Mouse (Mus musculus) gastrocnemius, postnatal 36 days (tissue): ENCODE measurements around the gene Lrrfip1. TPM values are rescaled to one million over a fixed set of nuclear protein-coding genes. Genes with fewer than 3 reads are reported as not detected.

Experiments
- DNase-seq, 2 experiments: peaks; one replicate each; pipeline ENCODE4 v3.0.0; 2022
- intact Hi-C: fragments of 180-260 bp; cut with DNase I; formaldehyde crosslinking; loops from one replicate; pipeline ENCODE4 v1.15.1; 2025
- long read RNA-seq, 2 experiments: library from polyadenylated mRNA; stranded (forward); transcript quantifications; one replicate each; pipeline ENCODE4 v2.0.0; 2021
- total RNA-seq, 2 experiments: library from RNA; stranded (reverse); gene quantifications; 2 replicates each; pipeline ENCODE4 v1.2.3; 2021

Gene Lrrfip1
- total RNA-seq: 100 to 1,000 TPM; 159 to 165 TPM
- long read RNA-seq, experiment 1, partial matches to known transcripts: 10 of 43 reads
- long read RNA-seq, experiment 1, other reads (novel, unspliced or antisense): 32 of 43 reads
- long read RNA-seq, experiment 2, partial matches to known transcripts: 10 of 54 reads
- long read RNA-seq, experiment 2, other reads (novel, unspliced or antisense): 44 of 54 reads

GRCm38 (mm10) chr1:90998268-90998890, at the start of gene Lrrfip1:
Gene Lrrfip1, plus strand, starts transcription at chr1:90998737.
- DNase-seq: peak; percentile 45 to 70
- intact Hi-C loops: no loop called here

- intact Hi-C loops: no loop called here
- no peak for DNase-seq
These were observed 49.2 kb upstream of the Lrrfip1 start for GRCm38 (mm10) chr1:90949309-90949708.

- intact Hi-C loops: loop anchor here (10.0 kb wide), 1 partner anchor 887 kb away; no protein-coding TSS in a partner anchor
- no peak for DNase-seq
These were observed 46.9 kb upstream of the Lrrfip1 start for GRCm38 (mm10) chr1:90951670-90952069.

DNA sequence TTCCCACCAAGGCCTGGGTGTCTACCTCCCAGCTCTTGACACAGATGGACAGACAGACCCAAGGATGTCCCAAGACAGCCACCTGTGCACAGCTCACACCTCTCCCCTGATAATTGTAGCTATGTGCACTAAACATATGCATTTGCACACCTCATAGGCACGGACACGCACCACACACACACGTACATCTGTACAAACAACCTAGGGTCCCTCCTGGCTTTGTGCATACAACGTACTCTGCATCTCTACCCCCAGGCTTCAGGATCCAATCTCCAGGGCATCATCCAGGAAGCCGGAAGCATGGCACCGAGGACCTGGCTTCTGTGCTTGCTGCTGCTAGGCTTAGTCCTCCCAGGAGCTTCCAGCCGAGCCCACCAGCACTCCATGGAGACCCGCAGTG, 45.7 kb upstream of the Lrrfip1 start, which contains the start of gene Prlh:
Prlh (plus strand) TSS at position 301 of the 400 bp plus-strand sequence.
- DNase-seq: no peak
- intact Hi-C loops: loop anchor here (10.0 kb wide), 1 partner anchor 888 kb away; no protein-coding TSS in a partner anchor

GRCm38 (mm10) chr1:90953688-90954087, 44.8 kb upstream of the Lrrfip1 start:
- intact Hi-C loops: loop anchor here (10.0 kb wide), 1 partner anchor 889 kb away; no protein-coding TSS in a partner anchor
- no peak for DNase-seq

DNA sequence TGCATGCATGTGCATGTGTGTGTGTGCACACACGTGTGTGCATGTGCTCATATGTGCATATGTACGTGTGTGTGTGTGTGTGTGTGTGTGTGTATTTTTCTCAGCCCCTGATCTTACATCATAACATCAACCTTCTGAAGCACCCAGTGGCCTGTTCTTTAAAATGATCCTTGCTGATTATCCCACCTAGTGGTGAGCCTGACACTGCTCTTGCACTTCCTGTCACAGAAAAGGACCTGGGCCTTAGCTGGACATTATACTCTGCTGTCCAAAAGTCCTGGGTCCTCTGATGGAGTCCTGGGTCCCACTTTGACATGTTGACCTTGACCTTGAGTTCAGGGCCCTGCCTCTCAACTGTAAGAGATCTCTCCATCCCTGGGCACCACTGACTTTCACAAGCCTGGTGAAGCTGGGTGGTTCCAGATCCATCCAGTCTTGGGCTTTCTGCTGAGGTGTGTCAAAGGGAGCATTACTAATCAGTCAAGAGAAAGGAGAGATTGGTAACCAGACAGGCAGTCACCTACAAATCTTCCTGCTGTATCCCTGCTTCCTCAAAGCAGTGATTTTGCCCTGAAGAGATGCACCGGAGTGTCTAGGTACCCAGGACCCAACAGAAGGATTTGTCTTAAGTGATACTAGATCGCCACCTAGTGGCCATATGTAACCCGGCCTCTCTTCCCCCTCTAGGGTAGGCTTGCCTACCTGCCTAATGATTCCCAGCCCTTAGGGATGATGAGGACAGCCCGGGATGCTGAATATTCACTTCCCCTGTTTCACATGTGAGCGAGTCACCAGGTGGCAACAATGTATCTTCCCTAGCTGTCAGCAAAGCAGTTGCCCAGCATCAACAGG, 42.1 kb upstream of the Lrrfip1 start:
- peak in 1 of 2 experiments; percentile 31 for DNase-seq
- intact Hi-C loops: loop anchor here (1.0 to 10.0 kb wide), 5 partner anchors 28 to 892 kb away; no protein-coding TSS in a partner anchor

- no peak for DNase-seq
- intact Hi-C loops: no loop called here
These were observed 36.0 kb upstream of the Lrrfip1 start for GRCm38 (mm10) chr1:90962526-90962925.

- intact Hi-C loops: no loop called here
- DNase-seq: no peak
These were observed 35.5 kb upstream of the Lrrfip1 start for GRCm38 (mm10) chr1:90962994-90963393.

DNA sequence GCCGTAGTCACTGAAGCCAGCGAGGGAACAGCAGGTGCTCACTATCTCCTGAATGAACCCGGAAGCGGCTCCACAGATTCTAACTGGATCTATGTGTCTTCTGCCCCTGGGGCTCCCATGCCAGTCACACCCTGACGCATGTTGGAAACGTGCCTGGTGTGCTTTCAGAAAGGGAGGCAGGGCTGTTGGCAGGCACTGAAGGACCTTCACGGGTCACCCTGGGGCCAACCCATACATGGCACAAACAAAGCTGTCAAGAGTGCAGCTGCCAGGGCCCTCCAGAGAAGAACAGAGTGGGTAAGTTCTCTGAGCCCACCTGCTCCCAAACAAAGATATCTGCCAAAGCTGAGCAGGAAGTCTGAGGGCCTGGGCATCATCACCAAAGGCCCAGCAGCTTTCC, 31.0 kb upstream of the Lrrfip1 start:
- intact Hi-C loops: no loop called here

GRCm38 (mm10) chr1:90968649-90969048, 29.9 kb upstream of the Lrrfip1 start:
- intact Hi-C loops: no loop called here
- no peak for DNase-seq

More for the DNA sequence above, 31.0 kb upstream of the Lrrfip1 start:
- no peak for DNase-seq

GRCm38 (mm10) chr1:90969347-90969784, 29.2 kb upstream of the Lrrfip1 start, which contains the start of gene Rab17:
Gene Rab17, minus strand, starts transcription at chr1:90969661.
- DNase-seq: no peak
- intact Hi-C loops: no loop called here

- intact Hi-C loops: loop anchor here (5.0 kb wide), 2 partner anchors 67 to 277 kb away; no protein-coding TSS in a partner anchor
- DNase-seq: no peak
These were observed 28.6 kb upstream of the Lrrfip1 start for GRCm38 (mm10) chr1:90969881-90970390.

DNA sequence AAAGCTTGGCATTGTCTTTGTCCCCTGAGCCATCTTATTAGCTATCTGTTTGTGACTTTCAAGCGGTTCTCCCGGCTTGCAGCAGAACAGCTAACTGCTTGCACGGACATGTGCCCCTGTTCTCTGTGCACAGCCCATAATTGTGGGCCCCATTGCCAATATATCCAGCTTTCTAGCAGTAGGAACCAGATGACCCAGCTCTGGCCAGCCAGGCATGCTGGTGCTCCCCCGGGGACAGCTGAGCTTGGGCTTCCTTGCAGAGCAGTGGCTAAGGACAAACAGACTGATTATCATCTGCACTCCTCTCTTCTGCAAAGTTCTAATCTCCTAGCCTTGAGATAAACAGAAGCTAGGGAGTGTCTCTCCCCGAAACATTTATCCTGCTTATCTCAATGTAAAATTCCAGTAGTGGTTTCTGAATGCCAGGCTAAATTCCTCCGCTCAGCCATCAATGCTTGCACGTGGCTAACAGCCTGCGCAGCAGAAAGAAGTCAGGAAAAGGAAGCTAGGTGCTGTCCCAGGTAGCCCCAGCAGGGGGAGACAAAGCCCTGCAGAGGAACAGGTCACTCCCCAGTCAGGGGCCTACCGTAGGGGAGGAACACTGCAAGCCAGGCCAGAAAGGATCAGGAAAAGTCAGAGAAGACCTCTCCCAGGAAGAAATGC, 25.5 kb upstream of the Lrrfip1 start:
- intact Hi-C loops: loop anchor here (2.0 to 5.0 kb wide), 3 partner anchors 64 to 274 kb away; no protein-coding TSS in a partner anchor
- DNase-seq: peak; percentile 90 to 95

- no peak for DNase-seq
- intact Hi-C loops: loop anchor here (2.0 to 5.0 kb wide), 3 partner anchors 64 to 274 kb away; no protein-coding TSS in a partner anchor
These were observed 25.0 kb upstream of the Lrrfip1 start for GRCm38 (mm10) chr1:90973574-90973911.

GRCm38 (mm10) chr1:90974906-90975649, 23.5 kb upstream of the Lrrfip1 start:
- peak; percentile 28 to 36 for DNase-seq
- intact Hi-C loops: loop anchor here (5.0 kb wide), 2 partner anchors 62 to 272 kb away; no protein-coding TSS in a partner anchor

- intact Hi-C loops: no loop called here
- no peak for DNase-seq
These were observed 22.6 kb upstream of the Lrrfip1 start for GRCm38 (mm10) chr1:90975960-90976359.

GRCm38 (mm10) chr1:90980638-90981330, 17.8 kb upstream of the Lrrfip1 start:
- intact Hi-C loops: loop anchor here (5.0 kb wide), 1 partner anchor 37 kb away; no protein-coding TSS in a partner anchor
- peak in 1 of 2 experiments; percentile 8 for DNase-seq

DNA sequence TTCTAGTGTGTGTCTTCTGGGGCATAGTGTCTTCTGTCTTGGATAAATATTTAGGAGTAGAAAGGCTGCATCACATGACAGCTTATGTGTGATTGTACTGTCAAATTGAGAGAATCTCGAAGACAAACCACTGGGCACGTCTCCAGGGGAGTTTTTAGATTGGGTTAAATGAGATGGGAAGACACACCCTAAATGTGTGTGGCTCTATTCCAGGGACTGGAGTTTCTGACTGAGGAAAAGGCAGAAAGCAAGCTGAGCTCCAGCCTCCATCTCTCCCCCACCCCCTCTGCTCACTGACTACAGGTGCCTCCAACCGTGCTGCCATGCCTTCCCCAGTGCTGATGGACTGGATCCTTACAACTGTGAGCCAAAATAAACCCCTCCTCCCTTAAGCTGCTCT, 17.2 kb upstream of the Lrrfip1 start:
- DNase-seq: peak in 1 of 2 experiments; percentile 1
- intact Hi-C loops: loop anchor here (5.0 kb wide), 1 partner anchor 36 kb away; no protein-coding TSS in a partner anchor
